25 mouse cellular contexts compared by ENCODE assay signal in the genomic region with DNA sequence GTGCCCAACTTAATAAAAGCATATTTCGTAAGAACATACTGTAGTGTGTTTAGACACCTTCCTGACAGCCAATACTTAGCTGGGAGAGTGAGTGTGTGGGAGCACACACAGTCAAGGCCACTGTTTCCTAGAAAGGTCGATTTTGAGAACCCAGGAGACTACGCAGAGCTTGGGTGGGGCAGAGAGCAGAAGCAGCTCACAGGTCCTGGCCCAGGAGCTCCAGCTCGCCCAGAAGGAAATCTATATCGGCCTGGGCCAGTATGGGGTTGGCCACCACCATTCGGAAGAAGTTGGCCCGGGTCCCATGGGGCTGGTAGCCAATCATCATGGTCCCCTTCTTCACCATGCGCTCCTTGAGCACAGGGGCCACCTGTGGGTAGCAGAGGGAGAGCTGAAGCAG. TPM values are rescaled to one million over a fixed set of nuclear protein-coding genes. Genes with fewer than 3 reads are reported as not detected.
DNase-seq lines count a peak whose midpoint lies in the region; ATAC-seq and TF ChIP-seq lines count a peak whose summit lies in the region.
"Had no signal": no experiment of that assay in that cellular context is flagged by ENCODE, and none has a peak within 500 bp of the region (broad histone marks: within the 10 kb centered on the region; RNA-seq: fewer than 3 reads in every experiment).

No protein-coding gene starts in this region.

- no peak overlapping the region for H3K4me3 ChIP-seq in liver, adult 2 months (ENCODE audit: insufficient read depth, low read depth, low read length)
- no peak overlapping the region for H3K4me3 ChIP-seq in liver, embryonic 11.5 days (ENCODE audit: low read depth, low read length)
- peak overlapping the region in 1 of 2 experiments; percentile 33; a peak in 2 of 4 replicates for H3K4me3 ChIP-seq in ES-E14 (ENCODE audit: insufficient read depth in 1 of 2, low read depth in 1 of 2, low read length in 2 of 2, poor library complexity in 1 of 2, severe bottlenecking in 1 of 2)
- H3K4me3 ChIP-seq: embryonic facial prominence, embryonic 10.5 days; embryonic facial prominence, embryonic 15.5 days; forebrain, embryonic 12.5 days; heart, embryonic 12.5 days; hindbrain, embryonic 13.5 days; kidney, embryonic 15.5 days; layer of hippocampus, adult 2 months had no signal

- H3K27ac ChIP-seq in liver, adult 2 months (replicated peaks; ENCODE audit: insufficient read depth, low read depth, low read length), result peak overlapping the region; percentile 48; the same call in 1 of the 2 replicates
- H3K27ac ChIP-seq in liver, embryonic 11.5 days (ENCODE audit: low read depth, low read length), result no peak overlapping the region
- no peak overlapping the region for H3K27ac ChIP-seq in ES-E14 (ENCODE audit: insufficient read depth, low read depth, low read length, poor library complexity, severe bottlenecking)
- H3K27ac ChIP-seq: embryonic facial prominence, embryonic 10.5 days; embryonic facial prominence, embryonic 15.5 days; forebrain, embryonic 12.5 days; hindbrain, embryonic 13.5 days; kidney, embryonic 15.5 days; layer of hippocampus, adult 2 months had no signal

- DNase-seq in cerebellum, postnatal 25 days, result peak; percentile 13 to 30
- DNase-seq in cerebellum, adult 8-10 months, result no peak
- no peak for DNase-seq in liver, adult 2 months (ENCODE audit: extremely low read depth, low read depth, low spot score)
- DNase-seq in liver, embryonic 11.5 days (ENCODE audit: low spot score), result no peak
- no peak for DNase-seq in ES-E14 (ENCODE audit: low read depth, low spot score)
- DNase-seq in ovary, postnatal 10 days (ENCODE audit: low spot score), result no peak
- DNase-seq: B cell, adult 2 months; gastrocnemius, postnatal 14 days; heart, postnatal 4 days; kidney, adult 11 months; left cerebral cortex, postnatal 4 days; lung, postnatal 36 days; right cerebral cortex, adult 18-20 months had no signal

- no peaks in the 10 kb centered on the region for H3K9me3 ChIP-seq in liver, embryonic 11.5 days (ENCODE audit: control insufficient read depth, low read length)
- H3K9me3 ChIP-seq in ES-E14 (ENCODE audit: control insufficient read depth, insufficient read depth, low read depth, low read length), result no peaks in the 10 kb centered on the region
- H3K9me3 ChIP-seq: embryonic facial prominence, embryonic 10.5 days; embryonic facial prominence, embryonic 15.5 days; forebrain, embryonic 12.5 days; heart, embryonic 12.5 days; hindbrain, embryonic 13.5 days; kidney, embryonic 15.5 days had no signal

- WGBS in liver, adult 2 months, result 35% methylated on average over 8 of the region's 8 CpGs
- WGBS in liver, embryonic 11.5 days, result 85% methylated on average over 8 of the region's 8 CpGs

- no peak for TF ChIP-seq POLR2A in liver, adult 2 months (IDR thresholded peaks at IDR 0.05; ENCODE audit: extremely low read depth, insufficient read depth, low read length)

- H3K27me3 ChIP-seq in liver, adult 2 months (ENCODE audit: control insufficient read depth, insufficient read depth, low read length), result no peaks in the 10 kb centered on the region
- H3K27me3 ChIP-seq in liver, embryonic 11.5 days (replicated peaks; ENCODE audit: control insufficient read depth, insufficient read depth, low read length), result no peaks in the 10 kb centered on the region
- H3K27me3 ChIP-seq: embryonic facial prominence, embryonic 15.5 days; forebrain, embryonic 12.5 days; heart, embryonic 12.5 days; hindbrain, embryonic 13.5 days; kidney, embryonic 15.5 days; Patski had no signal

- no peak overlapping the region for H3K9ac ChIP-seq in liver, adult 2 months (ENCODE audit: low read depth, low read length)
- H3K9ac ChIP-seq in liver, embryonic 11.5 days (ENCODE audit: low read depth, low read length), result no peak overlapping the region
- H3K9ac ChIP-seq in ES-E14 (ENCODE audit: insufficient read depth, low read depth, low read length, poor library complexity, severe bottlenecking), result peak overlapping the region; percentile 27; the same call in 1 of the 2 replicates
- H3K9ac ChIP-seq: embryonic facial prominence, embryonic 15.5 days; forebrain, embryonic 12.5 days; heart, embryonic 12.5 days; hindbrain, embryonic 13.5 days; kidney, embryonic 15.5 days had no signal

- H3K79me2 ChIP-seq in liver, adult 2 months (ENCODE audit: control insufficient read depth, insufficient read depth, low read length), result no peaks in the 10 kb centered on the region

- peaks cover 12% of the 10 kb centered on the region; the same call in 1 of the 2 replicates for H3K36me3 ChIP-seq in liver, adult 2 months (ENCODE audit: control insufficient read depth, insufficient read depth, low read length)
- H3K36me3 ChIP-seq in liver, embryonic 11.5 days (ENCODE audit: control insufficient read depth, insufficient read depth, low read length), result no peaks in the 10 kb centered on the region
- 0 out of 2 replicates have a peak, but pooled peaks cover 4% of the 10 kb centered on the region for H3K36me3 ChIP-seq in ES-E14 (ENCODE audit: control insufficient read depth, insufficient read depth, low read length, poor library complexity, severe bottlenecking)

- no peak overlapping the region for H3K4me2 ChIP-seq in liver, embryonic 11.5 days
- H3K4me2 ChIP-seq: embryonic facial prominence, embryonic 15.5 days; forebrain, embryonic 12.5 days; heart, embryonic 12.5 days; hindbrain, embryonic 13.5 days; kidney, embryonic 15.5 days; midbrain, embryonic 11.5 days had no signal

- H3K4me1 ChIP-seq in liver, adult 2 months (ENCODE audit: control insufficient read depth, insufficient read depth, low read length), result peaks cover 32% of the 10 kb centered on the region
- H3K4me1 ChIP-seq in liver, embryonic 11.5 days (replicated peaks; ENCODE audit: control insufficient read depth, insufficient read depth, low read length), result no peaks in the 10 kb centered on the region; the same call in 1 of the 2 replicates
- peaks cover 8 to 18% of the 10 kb centered on the region in 2 experiments; a peak in 2 of 4 replicates for H3K4me1 ChIP-seq in ES-E14 (ENCODE audit: control insufficient read depth in 2 of 2, insufficient read depth in 2 of 2, low read length in 2 of 2, poor library complexity in 1 of 2)
- H3K4me1 ChIP-seq: embryonic facial prominence, embryonic 15.5 days; forebrain, embryonic 12.5 days; heart, embryonic 12.5 days; hindbrain, embryonic 13.5 days had no signal

- in situ Hi-C loops in ES-E14 (cut with MboI; ENCODE audit: low sequenced_read_pairs in 2 of 2, unreplicated experiment in 2 of 2), result no loop called here

- no peak for TF ChIP-seq CTCF in liver, adult 2 months (IDR thresholded peaks at IDR 0.05; ENCODE audit: low read depth, low read length)

- no peak for ATAC-seq in liver, embryonic 11.5 days (replicated peaks; ENCODE audit: low FRiP score)
- ATAC-seq: midbrain, embryonic 16.5 days; Patski had no signal

TF ChIP-seq in ES-E14, 5 proteins besides CTCF, POLR2A, EP300 and RAD21:
- TF ChIP-seq HCFC1 (IDR thresholded peaks at IDR 0.05; ENCODE audit: borderline replicate concordance, insufficient read depth, low read length), result no peak

RNA-seq across cellular contexts. Expression of a gene that starts 25.6 kb away (rescaled TPM):
- total RNA-seq in liver, adult 2 months (2014; rRNA removed), result 15.6 and 21.0 TPM in 2 replicates
- 8.1 and 9.4 TPM in 2 replicates for polyA plus RNA-seq in liver, adult 2 months (2012; rRNA removed)
- 38.1 and 38.3 TPM in 2 replicates for polyA plus RNA-seq in liver, embryonic 11.5 days (2014; fragmentation: Nextera tagmentation; extraction: Ambion mirVana)
- total RNA-seq in ES-E14 (2012; rRNA removed), result 97.3 and 98.5 TPM in 2 replicates

RNA-seq across cellular contexts. Expression of a gene that starts 27.1 kb away (rescaled TPM):
- total RNA-seq in liver, adult 2 months (2014; rRNA removed), result 27.5 and 36.5 TPM in 2 replicates
- polyA plus RNA-seq in liver, adult 2 months (2012; rRNA removed), result 54.9 and 80.8 TPM in 2 replicates
- 31.4 and 36.2 TPM in 2 replicates for polyA plus RNA-seq in liver, embryonic 11.5 days (2014; fragmentation: Nextera tagmentation; extraction: Ambion mirVana)
- total RNA-seq in ES-E14 (2012; rRNA removed), result 5.3 and 9.5 TPM in 2 replicates
- total RNA-seq: heart, adult 18-20 months; layer of hippocampus, adult 2 months; layer of hippocampus, postnatal 25 days; left cerebral cortex, postnatal 4 days had no signal
- polyA plus RNA-seq: hindbrain, embryonic 13.5 days; midbrain, embryonic 11.5 days had no signal

RNA-seq across cellular contexts. Expression of a gene that starts 27.1 kb away (rescaled TPM):
- total RNA-seq in liver, adult 2 months (2014; rRNA removed), result 47.6 and 449 TPM in 2 replicates
- 107 and 123 TPM in 2 replicates for polyA plus RNA-seq in liver, adult 2 months (2012; rRNA removed)
- polyA plus RNA-seq in liver, embryonic 11.5 days (2014; fragmentation: Nextera tagmentation; extraction: Ambion mirVana), result 33.3 and 35.1 TPM in 2 replicates
- total RNA-seq in ES-E14 (2012; rRNA removed), result 47.3 and 51.9 TPM in 2 replicates

RNA-seq across cellular contexts. Expression of a gene that starts 33.3 kb away (rescaled TPM):
- 1.0 and 1.8 TPM in 2 replicates for total RNA-seq in liver, adult 2 months (2014; rRNA removed)
- 2.3 and 4.5 TPM in 2 replicates for polyA plus RNA-seq in liver, adult 2 months (2012; rRNA removed)
- polyA plus RNA-seq in liver, embryonic 11.5 days (2014; fragmentation: Nextera tagmentation; extraction: Ambion mirVana), result 0.77 and 1.1 TPM in 2 replicates
- 4.2 and 7.5 TPM in 2 replicates for total RNA-seq in ES-E14 (2012; rRNA removed)

RNA-seq across cellular contexts. Expression of a gene that starts 41.4 kb away (rescaled TPM):
- 9.2 and 12.1 TPM in 2 replicates for total RNA-seq in liver, adult 2 months (2014; rRNA removed)
- 20.7 and 22.6 TPM in 2 replicates for polyA plus RNA-seq in liver, adult 2 months (2012; rRNA removed)
- polyA plus RNA-seq in liver, embryonic 11.5 days (2014; fragmentation: Nextera tagmentation; extraction: Ambion mirVana), result 15.1 and 18.7 TPM in 2 replicates
- total RNA-seq in ES-E14 (2012; rRNA removed), result 22.7 and 34.8 TPM in 2 replicates

Comparison
In these comparisons a context has a peak if more than half of its experiments do, and no peak if none do; other contexts are left out.
1. DNase-seq: peak in cerebellum, postnatal 25 days (2 of 2); none in cerebellum, adult 8-10 months (single experiment), liver, adult 2 months (single experiment), liver, embryonic 11.5 days (single experiment), ES-E14 (single experiment) and ovary, postnatal 10 days (single experiment).